Mouse (Mus musculus) brain, adult 10 weeks (tissue): ENCODE data around the gene Gm281. TPM values are rescaled to one million over a fixed set of nuclear protein-coding genes. Genes with fewer than 3 reads are reported as not detected.

ENCODE experiments used
- polyA plus RNA-seq: library from polyadenylated mRNA; stranded (reverse); fragments of 350-450 nt; fragmentation: Illumina TruSeq; extraction: RNeasy Lipid Tissue Mini Kit (QIAGEN cat#74804); gene quantifications from one replicate; pipeline ENCODE4 v1.2.3, GENCODE M21; 2015; ENCODE audit warnings: low read depth, low replicate concordance

Gene Gm281
- polyA plus RNA-seq: not detected

GRCm38 (mm10) chr14:13914387-13915082 lies at the start of gene Gm281:
Gm281 (minus strand) TSS chr14:13914478.

DNA sequence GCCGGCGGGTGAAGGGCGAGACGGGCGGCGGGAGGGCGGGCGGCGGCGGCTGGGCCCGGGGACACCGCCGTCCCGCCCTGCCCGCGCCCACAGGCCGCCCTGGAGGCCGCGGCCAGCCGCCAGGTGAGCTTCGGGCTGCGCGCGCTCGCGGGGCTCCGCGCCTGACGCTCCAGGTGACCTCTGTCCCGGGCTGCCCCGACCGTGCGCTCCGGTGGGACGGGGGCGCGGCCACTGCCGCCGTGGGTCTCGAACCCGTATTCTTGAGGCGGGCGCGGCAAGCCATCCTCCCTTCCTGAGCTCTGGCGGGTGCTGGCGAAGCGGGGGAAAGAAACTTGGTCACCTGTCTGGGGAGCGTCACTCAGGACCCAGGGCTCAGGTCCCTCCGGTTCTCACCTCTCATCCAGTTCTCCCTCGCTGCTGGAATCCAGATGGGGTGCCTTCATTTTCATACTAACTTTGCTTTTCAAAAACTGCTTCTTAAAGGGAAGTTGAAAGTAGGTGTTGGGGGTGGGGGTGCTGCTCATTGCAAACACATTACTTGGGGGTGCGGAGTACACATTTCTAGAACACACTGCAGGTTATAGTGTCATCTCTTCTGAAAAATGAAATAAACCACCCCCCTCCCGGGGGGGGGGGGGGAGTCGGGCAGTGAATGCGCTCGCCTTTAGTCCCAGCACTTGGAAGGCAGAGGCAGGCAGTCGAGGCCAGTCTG lies 47.3 kb upstream of the Gm281 start, which contains the start of the genes Atxn7 and Thoc7:
Gene Atxn7, plus strand, starts transcription at position 40 of the 712 bp plus-strand sequence.
Gene Thoc7, minus strand, starts transcription at position 452 of the 712 bp plus-strand sequence.

Other genes starting within 250 kb of the Gm281 start
- 1.5 TPM for gene Sntn, start 243.6 kb downstream of the Gm281 start, polyA plus RNA-seq
- 13.7 TPM for gene Atxn7, start 47.0 kb upstream of the Gm281 start, polyA plus RNA-seq
- gene Thoc7, start 47.4 kb upstream of the Gm281 start, polyA plus RNA-seq: 136 TPM
- 134 TPM for gene Psmd6, start 206.5 kb upstream of the Gm281 start, polyA plus RNA-seq